Mouse (Mus musculus) CD4-positive naive resting alpha-beta T cell, adult 76 days (primary cell): Measurements from ENCODE around the gene Fbp2. TPM values are rescaled to one million over a fixed set of nuclear protein-coding genes. Genes with fewer than 3 reads are reported as not detected.

Experiments used
- total RNA-seq: library from RNA; stranded (reverse); gene quantifications from one replicate; pipeline ENCODE4 v1.2.4, GENCODE M21; 2023

The Fbp2 gene
- not detected for total RNA-seq

DNA sequence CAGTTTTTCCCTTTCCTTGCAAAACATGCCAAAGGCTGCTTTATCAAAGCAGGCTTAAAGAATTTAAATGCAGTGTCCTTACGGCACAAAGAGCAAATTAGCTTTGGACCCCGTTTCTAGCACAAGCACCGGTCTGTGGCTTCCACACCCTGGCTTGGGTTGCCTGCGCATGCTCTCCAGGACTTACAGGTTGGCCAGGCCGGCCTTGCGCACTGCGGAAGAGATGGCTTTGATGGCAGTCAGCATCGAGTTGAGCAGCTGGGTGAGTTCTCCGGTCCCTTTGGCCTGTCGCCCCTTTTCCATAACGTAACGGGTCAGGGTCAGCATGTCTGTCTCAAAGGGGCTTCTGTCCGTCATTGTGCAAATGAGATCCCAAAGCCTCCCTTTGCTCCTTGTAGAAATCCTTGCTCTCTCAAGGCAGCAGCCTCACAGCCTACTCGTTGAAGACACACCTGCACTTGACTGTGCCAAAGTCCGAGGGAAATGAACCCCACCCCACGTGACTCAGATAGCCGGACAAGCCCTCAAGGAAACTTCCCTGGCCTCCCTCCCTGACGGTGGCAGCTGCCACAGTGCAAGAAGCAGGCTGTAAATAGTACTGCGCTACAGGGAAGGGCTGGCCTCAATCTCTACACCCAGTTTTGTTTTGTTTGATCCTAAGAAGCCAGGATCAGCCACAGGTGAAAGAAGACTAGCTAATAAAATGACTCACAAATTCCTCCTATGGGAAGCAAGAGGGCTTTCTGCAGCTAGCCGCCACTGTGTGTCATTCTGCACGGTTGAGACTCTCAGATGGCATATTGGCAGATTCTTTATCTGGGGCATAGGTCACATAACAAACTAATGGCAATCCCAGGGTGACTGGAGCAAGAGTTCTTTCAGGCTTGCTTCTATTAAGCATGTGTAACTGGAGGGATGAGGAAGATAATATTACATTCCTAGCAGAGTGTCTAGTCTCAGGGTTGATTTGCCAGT, at the start of gene Fbp2:
Gene Fbp2 (minus strand): TSS at position 482 of the 975 bp plus-strand sequence.

DNA sequence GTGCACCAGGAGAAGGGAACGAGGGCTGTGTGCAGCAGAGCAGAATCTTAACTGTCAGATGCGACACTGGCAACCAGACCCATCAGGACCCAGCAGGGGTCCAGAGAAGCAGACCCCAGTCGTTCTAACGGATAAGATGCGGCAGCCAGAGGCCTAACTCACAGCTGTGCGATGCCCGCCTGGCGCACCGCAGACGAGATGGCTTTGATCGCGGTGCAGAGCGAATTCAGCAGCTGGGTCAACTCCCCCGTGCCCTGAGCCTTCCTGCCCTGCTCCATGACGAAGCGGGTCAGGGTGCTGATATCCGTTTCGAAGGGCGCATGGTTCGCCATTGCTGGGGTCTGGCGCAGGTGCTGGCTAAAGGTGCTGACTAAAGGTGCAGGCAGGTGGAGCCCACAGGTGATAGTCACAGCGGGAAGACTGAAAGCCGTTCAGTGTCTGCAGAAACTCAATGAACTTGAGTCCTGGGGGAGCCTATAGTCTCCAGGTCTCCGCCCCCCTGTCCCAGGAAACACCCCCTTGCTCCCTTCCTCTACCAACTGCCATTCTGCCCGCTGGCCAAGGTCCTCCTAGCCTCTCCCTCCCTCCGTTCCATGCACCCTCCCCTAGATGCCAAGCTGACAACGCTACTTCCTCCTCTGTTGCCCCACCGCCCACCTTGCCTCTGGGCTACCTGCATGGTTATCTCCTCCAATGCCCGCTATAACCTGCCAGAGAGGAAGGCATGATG, 29.7 kb upstream of the Fbp2 start, which contains the start of gene Fbp1:
Gene Fbp1 (minus strand): TSS at position 571 of the 730 bp plus-strand sequence.

Other genes with a start within 250 kb of the Fbp2 start
- gene 6720489N17Rik, start 234.2 kb downstream of the Fbp2 start, total RNA-seq, result 1.3 TPM
- 6.3 TPM for gene Platr25, start 97.7 kb downstream of the Fbp2 start, total RNA-seq
- 2.1 TPM for gene Gm5141, start 72.6 kb downstream of the Fbp2 start, total RNA-seq
- not detected for gene Fbp1, start 29.9 kb upstream of the Fbp2 start, total RNA-seq
- gene 2010111I01Rik, start 106.5 kb upstream of the Fbp2 start, total RNA-seq, result 118 TPM